Mouse (Mus musculus) spleen, adult 2 months (tissue): ENCODE data around the gene P2ry6.
A peak's percentile ranks its signal among the peaks of the same experiment; 100 is the strongest.

Experiments
- CTCF ChIP-seq: fragments of 200-500 bp; IDR thresholded peaks from 2 replicates; pipeline ENCODE4 v1.5.1; 2011; ENCODE audit warnings: mild to moderate bottlenecking, inconsistent platforms; ENCODE audit not compliant: insufficient read depth, insufficient read length, insufficient replicate concordance; ENCODE audit errors: extremely low read depth
- POLR2A ChIP-seq: fragments of 200-500 bp; IDR thresholded peaks from 2 replicates; pipeline ENCODE4 v1.6.1; 2011; ENCODE audit warnings: low read depth, low read length, inconsistent platforms

DNA sequence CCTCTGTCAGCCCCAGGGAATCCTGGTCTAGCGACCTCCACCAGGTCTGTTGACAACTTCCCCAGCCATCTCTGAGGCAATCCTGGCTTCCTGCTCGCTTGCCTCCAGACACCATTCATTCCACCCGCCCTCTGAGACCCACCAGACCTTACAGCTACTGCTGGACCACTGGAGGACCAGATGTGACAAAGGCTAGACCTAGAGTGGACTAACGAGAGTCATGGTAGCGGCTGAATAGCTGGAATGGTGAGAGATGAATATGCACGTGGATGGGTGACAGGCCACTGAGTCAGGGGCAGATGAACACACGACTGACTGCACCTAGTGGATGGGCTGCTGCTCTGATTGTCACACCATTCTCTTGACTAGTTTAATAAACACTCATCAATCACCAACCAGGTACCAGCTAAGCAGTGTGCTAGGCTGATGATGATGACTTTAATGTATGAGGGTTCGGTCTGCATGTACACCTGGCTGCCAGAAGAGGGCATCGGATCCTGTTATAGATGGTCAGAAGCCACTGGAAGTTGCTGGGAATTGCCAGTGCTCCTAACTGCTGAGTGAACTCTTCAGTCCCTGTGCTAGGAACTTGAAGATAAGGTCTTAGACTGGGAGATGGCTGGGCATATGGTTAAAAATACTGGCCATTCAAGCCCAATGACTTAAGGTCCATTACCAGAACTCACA, 71.9 kb downstream of the P2ry6 start:
- no peak for TF ChIP-seq POLR2A
- TF ChIP-seq CTCF: peak; percentile 18; the same call in 1 of the 2 replicates
